Comparison of ENCODE assay signal across 11 mouse cellular contexts in the genomic region with DNA sequence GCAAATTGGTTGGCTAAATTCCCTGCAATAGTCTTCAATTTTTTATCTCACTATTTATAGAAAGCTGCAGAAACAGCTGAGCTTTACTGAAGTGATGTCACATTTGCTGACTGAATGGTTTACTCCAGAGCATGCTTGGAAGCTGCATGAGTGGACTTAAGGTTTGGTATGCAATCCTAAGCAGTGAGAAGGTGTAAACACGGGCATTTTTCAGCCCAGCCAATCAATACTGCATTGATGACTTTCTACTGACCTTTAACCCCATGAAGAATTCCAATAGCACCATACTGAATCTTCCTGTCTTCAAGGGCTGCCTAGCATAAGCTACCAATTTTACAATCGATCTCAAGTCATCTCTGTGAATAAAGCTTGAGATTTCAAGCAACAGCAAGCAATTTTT.
A peak's percentile ranks its signal among the peaks of the same experiment; 100 is the strongest.
DNase-seq lines count a peak whose midpoint lies in the region; ATAC-seq and TF ChIP-seq lines count a peak whose summit lies in the region.
"Had no signal": no experiment of that assay in that cellular context is flagged by ENCODE, and none has a peak within 500 bp of the region (broad histone marks: within the 10 kb centered on the region; RNA-seq: fewer than 3 reads in every experiment).

No protein-coding gene starts in this region.

- intact Hi-C loops in gastrocnemius, postnatal 36 days (cut with DNase I) = no loop called here

- H3K9ac ChIP-seq in neural tube, embryonic 11.5 days (ENCODE audit: low read length) = no peak overlapping the region
- peak overlapping the region; percentile 27; the same call in 1 of the 2 replicates for H3K9ac ChIP-seq in midbrain, embryonic 15.5 days
- H3K9ac ChIP-seq: limb, embryonic 15.5 days had no signal

- H3K4me1 ChIP-seq in neural tube, embryonic 11.5 days (ENCODE audit: control insufficient read depth, insufficient read depth, low read length) = no peaks in the 10 kb centered on the region
- H3K4me1 ChIP-seq in midbrain, embryonic 15.5 days = peaks cover 11% of the 10 kb centered on the region
- no peaks in the 10 kb centered on the region for H3K4me1 ChIP-seq in lung, adult 2 months (ENCODE audit: control insufficient read depth, insufficient read depth, low read length)

- ATAC-seq in neural tube, embryonic 11.5 days (ENCODE audit: insufficient read depth, low FRiP score, low TSS enrichment) = peak; percentile 52
- peak; percentile 79 for ATAC-seq in midbrain, embryonic 15.5 days (replicated peaks)
- ATAC-seq: inflammation-experienced regulatory T-cells, adult 6 months; Patski had no signal

- 24% methylated on average over 2 of the region's 2 CpGs for WGBS in neural tube, embryonic 11.5 days
- WGBS in midbrain, embryonic 15.5 days = 8% methylated on average over 2 of the region's 2 CpGs
- 25% methylated on average over 2 of the region's 2 CpGs for WGBS in lung, adult 2 months

- no peak overlapping the region for H3K4me2 ChIP-seq in neural tube, embryonic 11.5 days (ENCODE audit: low read depth)
- H3K4me2 ChIP-seq in midbrain, embryonic 15.5 days = peak overlapping the region; percentile 40
- H3K4me2 ChIP-seq: limb, embryonic 15.5 days had no signal

- no peaks in the 10 kb centered on the region for H3K27me3 ChIP-seq in neural tube, embryonic 11.5 days (ENCODE audit: control insufficient read depth, insufficient read depth, low read length)
- no peaks in the 10 kb centered on the region for H3K27me3 ChIP-seq in midbrain, embryonic 15.5 days (replicated peaks)
- H3K27me3 ChIP-seq: limb, embryonic 15.5 days had no signal

- H3K36me3 ChIP-seq in neural tube, embryonic 11.5 days (ENCODE audit: control insufficient read depth, insufficient read depth, low read length) = no peaks in the 10 kb centered on the region
- no peaks in the 10 kb centered on the region for H3K36me3 ChIP-seq in midbrain, embryonic 15.5 days (replicated peaks)
- H3K36me3 ChIP-seq: limb, embryonic 15.5 days had no signal

- TF ChIP-seq CTCF in lung, adult 2 months (IDR thresholded peaks at IDR 0.05; ENCODE audit: insufficient read depth, low read length) = no peak

- H3K27ac ChIP-seq in neural tube, embryonic 11.5 days (ENCODE audit: low read depth, low read length) = no peak overlapping the region
- H3K27ac ChIP-seq in midbrain, embryonic 15.5 days = peak overlapping the region; percentile 90
- H3K27ac ChIP-seq: limb, embryonic 15.5 days had no signal

- H3K9me3 ChIP-seq in neural tube, embryonic 11.5 days (ENCODE audit: control insufficient read depth, low read length) = no peaks in the 10 kb centered on the region
- H3K9me3 ChIP-seq in midbrain, embryonic 15.5 days = no peaks in the 10 kb centered on the region
- H3K9me3 ChIP-seq: limb, embryonic 15.5 days had no signal

- DNase-seq in embryo, embryonic 10 days (ENCODE audit: low spot score) = peak; percentile 6
- DNase-seq in embryo, embryonic 11 days = no peak
- DNase-seq in neural tube, embryonic 11.5 days (ENCODE audit: low spot score) = no peak
- DNase-seq in neural tube, embryonic 10.5 days (ENCODE audit: extremely low spot score, low spot score) = no peak
- DNase-seq in right cerebral cortex, postnatal 14 days = no peak
- no peak for DNase-seq in gastrocnemius, postnatal 36 days
- no peak for DNase-seq in lung, adult 2 months

- no peak for TF ChIP-seq POLR2A in lung, adult 2 months (IDR thresholded peaks at IDR 0.05; ENCODE audit: borderline replicate concordance, extremely low read depth, low read depth, low read length)

- no peak overlapping the region for H3K4me3 ChIP-seq in neural tube, embryonic 11.5 days (ENCODE audit: low read depth, low read length)
- peak overlapping the region; percentile 11; the same call in 1 of the 2 replicates for H3K4me3 ChIP-seq in midbrain, embryonic 15.5 days
- no peak overlapping the region for H3K4me3 ChIP-seq in lung, adult 2 months (replicated peaks; ENCODE audit: extremely low read depth, low read depth, low read length)
- H3K4me3 ChIP-seq: limb, embryonic 15.5 days had no signal
